Mouse (Mus musculus): ENCODE measurements around the gene Lgals7. TPM values are rescaled to one million over a fixed set of nuclear protein-coding genes. Genes with fewer than 3 reads are reported as not detected.

Gene Lgals7
- polyA plus RNA-seq, 1 experiment from 2014 or later = 1.4 TPM

DNA sequence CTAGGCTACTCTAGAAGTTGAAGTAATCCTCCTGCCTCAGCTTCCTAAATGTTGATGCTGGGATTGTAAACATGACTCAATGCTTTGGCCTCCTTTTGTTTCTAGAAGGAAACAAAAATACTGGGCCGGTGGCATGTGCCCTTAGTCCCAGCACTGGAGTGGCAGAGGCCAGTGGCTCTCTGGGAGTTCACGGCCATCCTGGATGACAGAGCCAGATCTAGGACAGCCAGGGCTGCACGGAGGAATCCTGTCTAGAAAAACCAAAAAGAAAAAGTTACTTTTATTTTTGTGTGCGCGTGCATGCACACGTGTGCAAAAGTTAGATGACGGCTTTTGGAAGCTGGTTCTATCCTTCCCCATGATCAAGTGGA, 37.3 kb upstream of the Lgals7 start:
- Histone ChIP-seq H3K27me3 (ENCODE audit: control insufficient read depth, insufficient read depth, low read length) (no peaks in the 10 kb centered on the region), H3K9ac (ENCODE audit: low read length) (no peak overlapping the region), H3K36me3 (ENCODE audit: control insufficient read depth, insufficient read depth, low read length) (peaks cover 13% of the 10 kb centered on the region), H3K4me1 (ENCODE audit: control insufficient read depth, insufficient read depth, low read length) (peaks cover 8% of the 10 kb centered on the region), H3K4me3 (ENCODE audit: low read depth, low read length) (no peak overlapping the region), H3K27ac (ENCODE audit: low read depth, low read length) (no peak overlapping the region), H3K9me3 (ENCODE audit: control insufficient read depth, low read length) (no peaks in the 10 kb centered on the region), H3K4me2 (no peak overlapping the region)
- whole genome bisulfite sequencing = 93% methylated on average over 7 of the region's 7 CpGs
- DNase-seq (ENCODE audit: low spot score, missing footprints) = no peak
- ATAC-seq (ENCODE audit: low FRiP score) = no peak

DNA sequence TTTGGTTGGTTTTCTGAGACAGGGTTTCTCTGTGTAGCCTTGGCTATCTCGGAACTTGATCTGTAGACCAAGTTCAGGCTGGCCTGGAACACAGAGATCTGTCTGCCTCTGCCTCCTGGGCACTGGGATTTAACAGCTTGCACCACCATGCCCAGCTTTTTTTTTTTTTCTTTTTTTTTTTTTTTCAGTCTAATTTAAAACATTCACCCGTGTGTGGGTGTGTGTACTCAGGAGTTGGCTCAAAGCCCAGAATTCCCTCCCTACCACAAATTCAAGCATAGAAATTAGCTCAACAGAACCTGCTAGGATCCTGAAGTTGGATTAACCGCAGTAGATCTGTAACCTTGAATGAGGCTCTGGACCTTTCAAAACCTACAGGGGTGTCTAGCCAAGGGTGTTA, 36.3 kb upstream of the Lgals7 start:
- Histone ChIP-seq H3K9ac (ENCODE audit: low read length) (no peak overlapping the region), H3K36me3 (ENCODE audit: control insufficient read depth, insufficient read depth, low read length) (peaks cover 8% of the 10 kb centered on the region), H3K4me1 (ENCODE audit: control insufficient read depth, insufficient read depth, low read length) (peaks cover 7% of the 10 kb centered on the region; the same call in 1 of the 2 replicates), H3K27me3 (ENCODE audit: control insufficient read depth, insufficient read depth, low read length) (no peaks in the 10 kb centered on the region), H3K4me3 (ENCODE audit: low read depth, low read length) (no peak overlapping the region), H3K4me2 (no peak overlapping the region), H3K27ac (ENCODE audit: low read depth, low read length) (no peak overlapping the region), H3K9me3 (ENCODE audit: control insufficient read depth, low read length) (no peaks in the 10 kb centered on the region)
- ATAC-seq (ENCODE audit: low FRiP score) (no peak), DNase-seq (ENCODE audit: low spot score, missing footprints) (no peak)
- WGBS = 81% methylated on average over 3 of the region's 3 CpGs

DNA sequence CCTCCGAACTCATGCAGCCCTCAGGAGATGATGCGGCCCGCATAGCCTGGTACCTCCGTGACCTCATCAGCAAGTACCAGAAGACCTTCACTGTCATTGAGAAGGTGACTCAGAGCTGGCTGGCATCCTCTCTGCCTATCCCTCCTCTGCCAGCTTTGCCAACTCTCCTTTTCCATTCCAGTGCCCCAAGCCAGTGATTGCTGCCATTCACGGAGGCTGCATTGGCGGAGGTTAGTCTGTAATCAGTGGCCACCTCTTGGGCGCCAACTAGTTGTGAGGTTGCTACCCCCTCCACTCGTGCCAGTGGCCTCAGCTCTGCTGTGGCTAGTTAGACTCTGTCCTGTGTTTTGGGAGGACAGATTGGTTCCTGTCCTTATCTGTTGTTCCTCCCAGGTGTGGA, 33.8 kb upstream of the Lgals7 start:
- ATAC-seq (ENCODE audit: low FRiP score) (no peak), DNase-seq (ENCODE audit: low spot score, missing footprints) (no peak)
- H3K9ac ChIP-seq (ENCODE audit: low read length) = no peak overlapping the region
- no peak overlapping the region for H3K4me2 ChIP-seq
- 0 out of 2 replicates have a peak, but pooled peaks cover 4% of the 10 kb centered on the region for H3K4me1 ChIP-seq (ENCODE audit: control insufficient read depth, insufficient read depth, low read length)
- H3K27me3 ChIP-seq (ENCODE audit: control insufficient read depth, insufficient read depth, low read length) = no peaks in the 10 kb centered on the region
- no peaks in the 10 kb centered on the region for H3K9me3 ChIP-seq (ENCODE audit: control insufficient read depth, low read length)
- no peak overlapping the region for H3K27ac ChIP-seq (ENCODE audit: low read depth, low read length)
- H3K36me3 ChIP-seq (ENCODE audit: control insufficient read depth, insufficient read depth, low read length) = peaks cover 5% of the 10 kb centered on the region; the same call in 1 of the 2 replicates
- WGBS = 90% methylated on average over 8 of the region's 8 CpGs
- no peak overlapping the region for H3K4me3 ChIP-seq (ENCODE audit: low read depth, low read length)

DNA sequence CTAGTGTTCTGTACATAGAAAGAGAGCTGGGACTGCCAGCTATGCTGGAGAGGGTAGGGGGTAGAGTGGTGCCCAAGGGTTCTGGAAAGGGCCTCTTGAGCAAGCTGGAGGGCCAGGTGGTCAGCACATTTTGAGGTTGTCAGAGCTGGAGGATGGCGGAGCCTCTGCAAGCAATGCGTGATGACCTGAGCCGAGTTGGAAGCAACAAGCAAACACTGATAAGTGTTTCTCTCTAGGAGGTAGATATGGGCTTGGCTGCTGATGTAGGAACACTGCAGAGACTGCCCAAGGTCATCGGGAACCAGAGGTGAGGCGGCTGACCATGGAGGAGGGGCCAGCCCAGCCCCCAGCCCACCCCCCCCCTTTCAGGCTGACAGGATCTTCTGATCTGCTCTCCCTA, 32.7 kb upstream of the Lgals7 start:
- H3K27me3 ChIP-seq (ENCODE audit: control insufficient read depth, insufficient read depth, low read length) = no peaks in the 10 kb centered on the region
- H3K27ac ChIP-seq (ENCODE audit: low read depth, low read length) = no peak overlapping the region
- H3K36me3 ChIP-seq (ENCODE audit: control insufficient read depth, insufficient read depth, low read length) = peaks cover 5% of the 10 kb centered on the region; the same call in 1 of the 2 replicates
- 0 out of 2 replicates have a peak, but pooled peaks cover 2% of the 10 kb centered on the region for H3K4me1 ChIP-seq (ENCODE audit: control insufficient read depth, insufficient read depth, low read length)
- no peak overlapping the region for H3K4me2 ChIP-seq
- no peaks in the 10 kb centered on the region for H3K9me3 ChIP-seq (ENCODE audit: control insufficient read depth, low read length)
- DNase-seq (ENCODE audit: low spot score, missing footprints) (no peak), ATAC-seq (ENCODE audit: low FRiP score) (no peak)
- H3K9ac ChIP-seq (ENCODE audit: low read length) = no peak overlapping the region
- no peak overlapping the region for H3K4me3 ChIP-seq (ENCODE audit: low read depth, low read length)
- 91% methylated on average over 5 of the region's 5 CpGs for WGBS

DNA sequence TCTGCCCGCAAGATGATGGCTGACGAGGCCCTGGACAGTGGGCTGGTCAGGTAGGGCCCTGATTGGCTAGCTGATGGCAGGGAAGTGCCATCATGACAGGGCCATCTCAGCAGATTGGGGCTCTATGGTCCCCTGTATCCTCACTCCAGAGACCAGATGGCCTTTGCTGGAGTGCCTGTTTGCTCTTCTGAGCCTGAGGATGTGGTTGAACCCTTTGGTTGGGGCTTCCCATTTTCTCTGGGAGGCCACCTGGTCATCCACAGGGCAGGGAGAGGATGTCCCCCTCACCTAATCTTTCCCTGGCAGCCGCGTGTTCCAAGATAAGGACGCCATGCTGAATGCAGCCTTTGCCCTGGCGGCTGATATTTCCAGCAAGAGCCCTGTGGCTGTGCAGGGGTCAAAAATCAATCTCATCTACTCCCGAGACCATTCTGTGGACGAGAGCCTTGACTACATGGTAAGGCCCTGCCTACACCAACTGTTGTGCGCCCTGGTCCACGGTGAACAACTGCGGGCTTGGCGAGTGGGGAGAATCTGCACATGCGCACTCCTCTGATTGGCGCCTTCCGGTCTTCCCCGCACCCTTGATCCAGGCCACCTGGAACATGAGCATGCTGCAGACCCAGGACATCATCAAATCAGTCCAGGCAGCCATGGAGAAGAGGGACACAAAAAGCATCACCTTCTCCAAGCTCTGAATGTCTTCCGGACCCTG, 32.1 kb upstream of the Lgals7 start:
- Histone ChIP-seq H3K4me2 (no peak overlapping the region), H3K9me3 (ENCODE audit: control insufficient read depth, low read length) (no peaks in the 10 kb centered on the region), H3K27ac (ENCODE audit: low read depth, low read length) (no peak overlapping the region), H3K4me1 (ENCODE audit: control insufficient read depth, insufficient read depth, low read length) (no peaks in the 10 kb centered on the region), H3K9ac (ENCODE audit: low read length) (no peak overlapping the region), H3K27me3 (ENCODE audit: control insufficient read depth, insufficient read depth, low read length) (no peaks in the 10 kb centered on the region), H3K4me3 (ENCODE audit: low read depth, low read length) (no peak overlapping the region), H3K36me3 (ENCODE audit: control insufficient read depth, insufficient read depth, low read length) (peaks cover 5% of the 10 kb centered on the region; the same call in 1 of the 2 replicates)
- no peak for ATAC-seq (ENCODE audit: low FRiP score)
- WGBS = 91% methylated on average over 17 of the region's 17 CpGs
- no peak for DNase-seq (ENCODE audit: low spot score, missing footprints)

DNA sequence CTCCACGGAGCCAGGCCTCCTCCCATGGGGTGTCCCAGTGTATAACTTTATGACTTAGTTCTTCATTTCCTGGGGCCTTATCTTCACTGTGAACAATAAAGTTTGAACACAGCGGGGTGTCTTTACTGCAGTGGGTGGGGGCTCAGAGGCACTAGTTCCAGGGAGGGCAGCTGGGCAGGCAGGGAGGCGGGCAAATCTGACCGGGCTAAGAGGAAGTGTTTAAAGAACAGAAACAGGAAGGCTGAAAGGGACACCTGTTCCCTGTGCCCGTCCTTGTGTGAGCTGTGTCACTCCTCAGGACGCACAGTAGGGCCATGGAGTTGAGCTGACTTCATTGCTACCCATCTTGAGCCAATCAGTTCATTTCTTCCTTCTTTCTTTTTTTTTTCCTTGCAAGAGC, 31.5 kb upstream of the Lgals7 start:
- no peak overlapping the region for H3K4me3 ChIP-seq (ENCODE audit: low read depth, low read length)
- WGBS = 82% methylated on average over 6 of the region's 6 CpGs
- no peak overlapping the region for H3K27ac ChIP-seq (ENCODE audit: low read depth, low read length)
- no peak for DNase-seq (ENCODE audit: low spot score, missing footprints)
- no peaks in the 10 kb centered on the region for H3K9me3 ChIP-seq (ENCODE audit: control insufficient read depth, low read length)
- ATAC-seq (ENCODE audit: low FRiP score) = no peak
- H3K4me2 ChIP-seq = no peak overlapping the region
- no peaks in the 10 kb centered on the region for H3K4me1 ChIP-seq (ENCODE audit: control insufficient read depth, insufficient read depth, low read length)
- no peaks in the 10 kb centered on the region for H3K27me3 ChIP-seq (ENCODE audit: control insufficient read depth, insufficient read depth, low read length)
- H3K9ac ChIP-seq (ENCODE audit: low read length) = no peak overlapping the region
- peaks cover 5% of the 10 kb centered on the region; the same call in 1 of the 2 replicates for H3K36me3 ChIP-seq (ENCODE audit: control insufficient read depth, insufficient read depth, low read length)

DNA sequence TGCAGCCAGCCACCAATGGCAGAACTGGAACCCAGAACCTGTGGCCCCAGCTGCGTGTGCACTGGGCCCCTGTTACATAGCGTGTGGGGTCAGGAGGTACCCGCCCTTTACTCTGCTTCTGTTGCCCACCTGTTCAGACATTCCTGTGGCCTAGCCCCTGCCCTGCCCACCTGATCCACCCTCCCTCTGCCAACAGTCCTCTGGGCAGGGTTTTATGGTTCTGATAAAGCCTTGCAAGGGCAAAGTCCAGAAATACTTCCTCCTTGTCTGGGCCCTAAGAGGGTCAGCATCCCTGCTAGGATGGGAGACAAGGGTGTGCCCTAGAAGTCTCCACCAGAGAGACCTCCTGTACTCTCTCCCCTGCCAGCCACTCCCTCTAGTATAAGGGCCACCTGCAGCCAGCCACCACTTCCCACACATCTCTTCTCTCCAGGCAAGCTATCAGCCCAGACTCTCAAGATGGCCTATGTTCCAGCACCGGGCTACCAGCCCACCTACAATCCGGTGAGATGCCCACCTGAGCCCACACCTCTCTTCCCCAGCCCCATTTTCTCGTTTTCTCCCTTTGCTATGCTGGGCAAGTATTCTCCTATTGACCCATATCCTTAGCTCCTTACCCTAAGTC, 29.8 kb upstream of the Lgals7 start, which contains the start of gene Lgals4:
TSS of gene Lgals4 (plus strand) at position 132 of the 625 bp plus-strand sequence.
- no peaks in the 10 kb centered on the region for H3K9me3 ChIP-seq (ENCODE audit: control insufficient read depth, low read length)
- H3K9ac ChIP-seq (ENCODE audit: low read length) = no peak within 1 kb of the TSS
- H3K36me3 ChIP-seq (ENCODE audit: control insufficient read depth, insufficient read depth, low read length) = peaks cover 5% of the 10 kb centered on the region; the same call in 1 of the 2 replicates
- WGBS = 85% methylated on average over 6 of the region's 6 CpGs
- H3K4me2 ChIP-seq = no peak within 1 kb of the TSS
- ATAC-seq (ENCODE audit: low FRiP score) (no peak), DNase-seq (ENCODE audit: low spot score, missing footprints) (no peak)
- H3K4me3 ChIP-seq (ENCODE audit: low read depth, low read length) = no peak within 1 kb of the TSS
- no peaks in the 10 kb centered on the region for H3K27me3 ChIP-seq (ENCODE audit: control insufficient read depth, insufficient read depth, low read length)
- no peak within 1 kb of the TSS for H3K27ac ChIP-seq (ENCODE audit: low read depth, low read length)
- no peaks in the 10 kb centered on the region for H3K4me1 ChIP-seq (ENCODE audit: control insufficient read depth, insufficient read depth, low read length)

DNA sequence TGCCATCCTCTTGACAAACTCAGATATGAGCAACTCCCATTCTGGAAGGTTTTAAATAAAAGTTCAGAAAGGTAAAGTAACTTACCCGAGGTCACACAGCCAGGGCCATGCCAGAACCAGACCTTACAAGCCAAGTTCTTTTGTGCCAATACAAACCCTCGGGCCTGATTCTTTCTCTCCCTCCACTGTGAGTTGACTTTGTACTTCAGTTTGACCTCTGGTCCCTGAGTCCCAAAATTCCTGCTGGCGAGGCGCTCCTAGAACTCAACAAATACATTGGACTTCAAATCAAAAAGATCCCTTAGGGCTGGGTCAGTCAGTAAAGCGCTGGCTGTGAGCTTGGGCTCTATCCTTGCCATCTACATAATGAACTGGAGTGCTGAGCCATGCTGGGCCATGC, 26.7 kb upstream of the Lgals7 start:
- Histone ChIP-seq H3K27me3 (ENCODE audit: control insufficient read depth, insufficient read depth, low read length) (no peaks in the 10 kb centered on the region), H3K4me3 (ENCODE audit: low read depth, low read length) (no peak overlapping the region), H3K9me3 (ENCODE audit: control insufficient read depth, low read length) (no peaks in the 10 kb centered on the region), H3K4me1 (ENCODE audit: control insufficient read depth, insufficient read depth, low read length) (no peaks in the 10 kb centered on the region), H3K4me2 (no peak overlapping the region), H3K27ac (ENCODE audit: low read depth, low read length) (no peak overlapping the region), H3K9ac (ENCODE audit: low read length) (no peak overlapping the region), H3K36me3 (ENCODE audit: control insufficient read depth, insufficient read depth, low read length) (no peaks in the 10 kb centered on the region)
- DNase-seq (ENCODE audit: low spot score, missing footprints) (no peak), ATAC-seq (ENCODE audit: low FRiP score) (no peak)
- WGBS = 82% methylated on average over 5 of the region's 5 CpGs

DNA sequence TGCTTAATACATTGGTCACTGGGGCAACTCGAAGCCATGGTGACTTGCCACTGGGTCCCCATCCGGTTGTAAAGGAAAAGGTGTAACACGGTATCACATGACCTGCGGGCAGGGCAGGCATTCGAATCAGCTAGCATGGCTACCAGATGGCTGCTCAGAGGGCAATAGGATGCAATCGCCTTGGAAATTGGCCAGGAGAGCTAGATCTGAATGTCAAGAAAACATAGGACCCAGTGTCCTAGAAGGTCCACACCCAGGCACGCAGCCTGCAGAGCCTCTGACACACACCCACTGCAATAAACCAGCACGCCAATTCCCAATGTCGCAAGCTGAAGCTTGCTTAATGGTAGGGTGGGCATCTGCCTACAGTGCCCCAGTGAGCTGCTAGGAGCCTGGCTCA, 25.3 kb upstream of the Lgals7 start:
- no peak for ATAC-seq (ENCODE audit: low FRiP score)
- no peak for DNase-seq (ENCODE audit: low spot score, missing footprints)
- H3K27ac ChIP-seq (ENCODE audit: low read depth, low read length) = no peak overlapping the region
- no peaks in the 10 kb centered on the region for H3K4me1 ChIP-seq (ENCODE audit: control insufficient read depth, insufficient read depth, low read length)
- no peaks in the 10 kb centered on the region for H3K9me3 ChIP-seq (ENCODE audit: control insufficient read depth, low read length)
- no peaks in the 10 kb centered on the region for H3K27me3 ChIP-seq (ENCODE audit: control insufficient read depth, insufficient read depth, low read length)
- no peak overlapping the region for H3K4me2 ChIP-seq
- WGBS = 89% methylated on average over 9 of the region's 9 CpGs
- H3K9ac ChIP-seq (ENCODE audit: low read length) = no peak overlapping the region
- H3K4me3 ChIP-seq (ENCODE audit: low read depth, low read length) = no peak overlapping the region
- no peaks in the 10 kb centered on the region for H3K36me3 ChIP-seq (ENCODE audit: control insufficient read depth, insufficient read depth, low read length)

All from midbrain, embryonic 11.5 days (tissue).